Mouse (Mus musculus) central nervous system, embryonic 14 days (tissue): ENCODE results near the gene Gm17190. TPM values are rescaled to one million over a fixed set of nuclear protein-coding genes. Genes with fewer than 3 reads are reported as not detected.

ENCODE experiments used
- polyA plus RNA-seq: library from polyadenylated mRNA; depleted of rRNA; stranded (reverse); fragments of >200 nt; gene quantifications from 2 replicates; pipeline ENCODE4 v1.2.3, GENCODE M21; 2012; rRNA removed

Gene Gm17190
- polyA plus RNA-seq, result not detected in 2 replicates

DNA sequence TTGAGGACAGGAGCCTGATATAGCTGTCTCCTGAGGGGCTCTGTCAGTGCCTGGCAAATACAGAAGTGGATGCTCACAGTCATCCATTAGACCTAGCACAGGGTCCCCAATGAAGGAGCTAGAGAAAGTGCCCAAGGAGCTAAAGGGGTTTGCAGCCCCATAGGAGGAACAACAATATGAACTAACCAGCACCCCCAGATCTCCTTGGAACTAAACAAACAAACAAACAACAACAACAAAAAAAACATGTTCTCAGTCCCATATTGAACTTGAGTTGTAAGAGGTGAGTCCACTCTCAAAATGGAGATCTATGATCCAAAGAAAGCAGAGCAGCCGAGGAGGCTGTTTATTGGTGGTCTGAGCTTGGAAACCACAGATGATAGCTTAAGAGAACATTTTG lies at the start of gene Gm17190:
Gene Gm17190, plus strand, starts transcription at position 301 of the 400 bp plus-strand sequence.

DNA sequence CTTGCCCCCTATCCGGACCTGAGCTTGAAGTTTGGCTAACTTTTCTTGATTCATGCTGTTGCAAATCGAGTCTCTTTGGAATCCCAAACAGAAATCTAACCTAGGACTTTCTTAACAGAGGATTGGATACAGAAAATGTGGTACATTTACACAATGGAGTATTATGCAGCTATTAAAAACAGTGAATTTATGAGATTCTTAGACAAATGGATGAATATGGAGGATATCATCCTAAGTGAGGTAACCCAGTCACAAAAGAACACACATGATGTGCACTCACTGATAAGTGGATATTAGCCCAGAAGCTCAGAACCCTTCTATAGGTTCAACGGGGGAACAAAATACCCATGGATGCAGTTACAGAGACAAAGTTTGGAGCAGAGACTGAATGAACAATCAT lies 578 bp upstream of the Gm17190 start, which contains the start of gene Gm20075:
Gene Gm20075, minus strand, starts transcription at position 101 of the 400 bp plus-strand sequence.

DNA sequence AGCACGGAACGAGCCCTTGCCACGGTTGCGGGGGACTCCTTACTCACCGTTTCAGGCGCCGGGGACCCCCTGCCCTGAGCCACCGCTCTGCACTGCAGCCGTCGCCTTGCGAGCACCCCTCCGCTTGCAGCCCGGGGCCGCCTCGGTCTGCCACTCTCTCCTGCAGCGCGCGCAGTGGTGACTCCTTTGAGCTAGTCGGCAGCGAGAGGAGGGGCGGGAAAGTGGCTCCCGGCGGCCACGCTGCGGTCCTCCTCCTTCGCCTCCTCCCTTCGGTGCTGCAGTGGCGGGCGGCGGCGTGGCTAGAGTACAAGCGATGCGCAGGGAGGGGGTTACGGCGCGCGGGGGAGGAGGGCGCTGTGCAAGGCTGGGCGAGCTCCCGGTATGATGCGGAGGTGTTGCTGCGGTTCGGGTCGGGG lies 50.6 kb downstream of the Gm17190 start, which contains the start of gene Sv2c:
Gene Sv2c, minus strand, starts transcription at position 177 of the 416 bp plus-strand sequence.

Other genes with a start within 250 kb of the Gm17190 start
- 7.5 and 7.8 TPM in 2 replicates for gene Iqgap2, start 190.1 kb upstream of the Gm17190 start, polyA plus RNA-seq
- 3.4 and 4.4 TPM in 2 replicates for gene Gm20075, start 678 bp upstream of the Gm17190 start, polyA plus RNA-seq
- 6.3 and 9.4 TPM in 2 replicates for gene Sv2c, start 50.5 kb downstream of the Gm17190 start, polyA plus RNA-seq